Mouse (Mus musculus) hindbrain, embryonic 14.5 days (tissue): ENCODE results near the gene Prrg2. TPM values are rescaled to one million over a fixed set of nuclear protein-coding genes. Genes with fewer than 3 reads are reported as not detected.
A peak's percentile ranks its signal among the peaks of the same experiment; 100 is the strongest.
"Not testable (repeated sequence)": the region's sequence is repeated elsewhere in the genome, so short reads cannot be mapped to it uniquely, and the experiment has no call there.

Experiments used
- ATAC-seq: fragments of 200-750 bp; cut with Nextera tagmentation; 2 replicates; pipeline ENCODE4 v1.8.0; 2017; ENCODE audit warnings: moderate number of reproducible peaks, mild to moderate bottlenecking, moderate TSS enrichment, moderate library complexity; ENCODE audit not compliant: low FRiP score
- DNase-seq: peaks from one replicate; pipeline ENCODE4 v3.0.0-alpha.2; 2015; ENCODE audit warnings: low spot score
- H3K27ac ChIP-seq: fragments of 300-500 bp; sonication (generic); 2 replicates; pipeline ENCODE4 v1.5.1; 2014; ENCODE audit warnings: mild to moderate bottlenecking, moderate library complexity
- H3K27me3 ChIP-seq: fragments of 300-500 bp; sonication (generic); 2 replicates; pipeline ENCODE4 v1.6.1; 2014; ENCODE audit warnings: mild to moderate bottlenecking, low read length, mixed read lengths; ENCODE audit not compliant: control insufficient read depth, insufficient read depth
- H3K36me3 ChIP-seq: fragments of 300-500 bp; sonication (generic); replicated peaks from 2 replicates; pipeline ENCODE4 v1.6.1; 2014; ENCODE audit not compliant: control insufficient read depth, insufficient read depth
- H3K4me1 ChIP-seq: fragments of 300-500 bp; sonication (generic); replicated peaks from 2 replicates; pipeline ENCODE4 v1.6.1; 2014; ENCODE audit warnings: antibody characterized with exemption, low read length, mixed read lengths; ENCODE audit not compliant: control insufficient read depth, insufficient read depth
- H3K4me2 ChIP-seq: fragments of 300-500 bp; sonication (generic); replicated peaks from 2 replicates; pipeline ENCODE4 v1.6.1; 2014; ENCODE audit warnings: mild to moderate bottlenecking, moderate library complexity
- H3K4me3 ChIP-seq: fragments of 300-500 bp; sonication (generic); replicated peaks from 2 replicates; pipeline ENCODE4 v1.5.1; 2014; ENCODE audit warnings: mild to moderate bottlenecking, low read length
- H3K9ac ChIP-seq: fragments of 300-500 bp; sonication (generic); 2 replicates; pipeline ENCODE4 v1.6.1; 2014
- H3K9me3 ChIP-seq: fragments of 300-500 bp; sonication (generic); 2 replicates; pipeline ENCODE4 v1.6.1; 2016; ENCODE audit warnings: low read length; ENCODE audit not compliant: control insufficient read depth
- WGBS: fragments of 180-500 bp; shearing (Covaris S2); extraction: QIAGEN DNeasy Blood & Tissue Kit; methylation state at CpG from one replicate; pipeline ENCODE4 v1.1.7; 2014; 5-methylcytosine and 5-hydroxymethylcytosine counted together
- polyA plus RNA-seq: library from polyadenylated mRNA; unstranded; fragments of >200 nt; fragmentation: Nextera tagmentation; extraction: Ambion mirVana; gene quantifications from 2 replicates; pipeline ENCODE4 v1.2.1, GENCODE M21; 2014

The Prrg2 gene
- polyA plus RNA-seq, 1 experiment from 2014 or later = 12.8 TPM

DNA sequence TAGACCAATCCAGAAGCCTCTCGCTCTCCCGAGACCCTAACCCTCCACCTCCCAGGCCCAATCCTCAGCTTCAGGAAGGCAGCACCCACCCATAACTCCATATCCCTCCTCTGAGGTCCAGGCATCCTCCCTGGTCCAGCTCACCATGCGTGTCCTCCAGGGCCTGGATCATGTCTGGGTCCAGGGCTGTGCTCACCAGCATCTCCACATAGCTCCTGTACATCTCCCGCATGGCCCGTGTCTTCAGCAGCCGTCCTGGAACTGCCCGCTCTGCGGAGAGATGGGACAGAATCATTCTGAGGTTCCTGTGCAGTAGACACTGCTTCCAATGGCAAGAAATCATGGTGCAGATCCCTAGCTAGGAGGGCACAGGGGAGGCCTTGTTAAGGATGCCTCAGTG, 31.6 kb downstream of the Prrg2 start:
- H3K27me3 ChIP-seq = no peaks in the 10 kb centered on the region
- no peak overlapping the region for H3K4me2 ChIP-seq
- 96% methylated on average over 8 of the region's 8 CpGs for WGBS
- H3K4me3 ChIP-seq = no peak overlapping the region
- ATAC-seq = no peak
- no peaks in the 10 kb centered on the region for H3K4me1 ChIP-seq
- no peaks in the 10 kb centered on the region for H3K9me3 ChIP-seq
- H3K27ac ChIP-seq = no peak overlapping the region
- H3K9ac ChIP-seq = no peak overlapping the region
- no peak for DNase-seq
- peaks cover 88% of the 10 kb centered on the region for H3K36me3 ChIP-seq

DNA sequence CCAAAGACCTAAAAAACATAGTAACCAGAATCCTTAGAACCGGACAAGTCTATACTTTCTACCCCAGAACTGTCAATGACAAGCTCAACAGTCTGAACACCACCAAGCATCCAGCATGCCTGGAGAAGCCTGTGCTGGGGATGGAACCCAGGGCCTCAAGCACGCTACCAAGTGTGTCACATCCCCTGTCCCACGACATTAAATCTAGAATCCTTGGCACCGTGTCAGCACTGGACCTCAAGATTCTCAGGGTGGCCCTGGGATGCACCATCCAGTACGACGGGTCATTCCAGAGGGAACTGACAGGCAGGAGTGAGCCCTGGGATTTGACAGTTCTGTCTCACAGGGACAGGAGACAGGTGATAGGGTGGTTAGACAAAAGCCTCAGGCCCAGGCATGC, 32.5 kb downstream of the Prrg2 start:
- no peaks in the 10 kb centered on the region for H3K9me3 ChIP-seq
- DNase-seq = no peak
- H3K4me2 ChIP-seq = no peak overlapping the region
- no peak overlapping the region for H3K9ac ChIP-seq
- H3K27me3 ChIP-seq = no peaks in the 10 kb centered on the region
- no peaks in the 10 kb centered on the region for H3K4me1 ChIP-seq
- WGBS = 93% methylated on average over 6 of the region's 6 CpGs
- H3K27ac ChIP-seq = no peak overlapping the region
- H3K36me3 ChIP-seq = peaks cover 79% of the 10 kb centered on the region
- no peak for ATAC-seq
- no peak overlapping the region for H3K4me3 ChIP-seq

DNA sequence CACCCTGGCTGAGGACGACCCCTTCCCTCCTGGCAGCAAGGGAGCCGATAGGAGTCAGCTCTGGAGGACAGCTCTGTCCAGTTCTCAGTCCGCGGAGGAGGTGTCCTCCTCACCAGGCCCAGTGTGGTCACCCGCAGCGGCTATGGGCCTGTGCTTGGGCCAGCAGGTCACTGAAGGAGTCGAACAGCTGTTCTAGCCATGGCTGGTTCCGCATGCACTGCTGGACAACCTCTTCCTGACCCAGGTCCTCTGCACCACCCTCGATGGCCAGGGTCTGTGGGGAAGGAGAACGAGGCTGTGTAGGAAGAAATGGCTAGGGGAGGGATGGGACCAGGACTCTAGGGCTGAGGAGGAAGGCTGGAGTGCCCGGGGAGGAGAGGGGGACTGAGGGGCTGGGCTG, 34.1 kb downstream of the Prrg2 start:
- Histone ChIP-seq H3K9ac (no peak overlapping the region), H3K27ac (no peak overlapping the region), H3K4me3 (no peak overlapping the region), H3K36me3 (peaks cover 63% of the 10 kb centered on the region), H3K27me3 (no peaks in the 10 kb centered on the region), H3K4me2 (no peak overlapping the region), H3K4me1 (no peaks in the 10 kb centered on the region), H3K9me3 (no peaks in the 10 kb centered on the region)
- DNase-seq (no peak), ATAC-seq (no peak; the same call in 1 of the 2 replicates)
- 98% methylated on average over 11 of the region's 11 CpGs for WGBS

DNA sequence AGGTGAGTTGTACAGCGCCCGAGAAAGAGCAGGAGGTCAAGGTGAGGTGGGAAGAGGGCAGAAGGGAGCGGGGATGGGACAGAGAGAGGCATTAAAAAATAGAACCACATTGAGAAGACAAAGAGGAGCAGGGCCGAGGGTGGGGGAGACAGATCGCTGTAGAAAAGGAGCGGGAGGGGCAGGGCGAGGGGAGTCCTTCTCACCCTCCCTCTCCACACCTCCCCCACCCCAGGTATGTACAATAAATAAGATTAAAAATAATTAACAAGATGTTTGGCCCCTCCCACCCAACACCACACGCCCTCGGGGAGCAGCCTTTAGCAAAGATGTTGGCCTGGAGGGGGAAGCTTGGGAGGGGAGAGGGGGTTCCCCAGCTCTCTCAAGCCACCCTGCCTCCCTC, 34.7 kb downstream of the Prrg2 start:
- H3K36me3 ChIP-seq = peaks cover 57% of the 10 kb centered on the region
- WGBS = 93% methylated on average over 9 of the region's 9 CpGs
- no peak overlapping the region for H3K4me2 ChIP-seq
- H3K27ac ChIP-seq = no peak overlapping the region
- no peak for ATAC-seq
- H3K27me3 ChIP-seq = no peaks in the 10 kb centered on the region
- no peak overlapping the region for H3K9ac ChIP-seq
- H3K4me3 ChIP-seq = no peak overlapping the region
- H3K9me3 ChIP-seq = no peaks in the 10 kb centered on the region
- DNase-seq = no peak
- H3K4me1 ChIP-seq = no peaks in the 10 kb centered on the region

DNA sequence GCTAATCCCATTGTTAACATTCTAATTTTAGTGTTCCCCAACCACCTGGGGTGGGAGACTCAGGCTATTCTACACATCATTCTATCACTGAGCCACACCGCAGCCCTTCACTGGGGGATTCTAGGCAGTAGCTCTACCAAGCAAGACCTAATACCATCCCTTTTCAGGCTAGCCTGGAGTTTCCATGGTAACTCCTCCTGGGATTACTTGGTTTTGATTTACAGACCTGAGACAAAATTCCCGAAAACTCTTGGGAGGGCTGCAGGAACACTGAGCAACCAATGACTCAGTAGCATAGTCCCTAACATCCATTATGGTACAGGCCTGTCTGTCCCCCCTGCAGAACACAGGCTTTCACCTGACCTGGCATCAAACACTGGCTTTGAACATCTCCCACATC, 36.2 kb downstream of the Prrg2 start:
- WGBS = 52% methylated on average over 2 of the region's 2 CpGs
- DNase-seq (no peak), ATAC-seq (0 out of 2 replicates have a peak, but pooled peaks have one; percentile 31)
- Histone ChIP-seq H3K27ac (peak overlapping the region; percentile 57; the same call in 1 of the 2 replicates), H3K4me1 (no peaks in the 10 kb centered on the region), H3K9me3 (no peaks in the 10 kb centered on the region), H3K27me3 (no peaks in the 10 kb centered on the region), H3K36me3 (peaks cover 42% of the 10 kb centered on the region), H3K4me3 (no peak overlapping the region), H3K9ac (no peak overlapping the region), H3K4me2 (no peak overlapping the region)

DNA sequence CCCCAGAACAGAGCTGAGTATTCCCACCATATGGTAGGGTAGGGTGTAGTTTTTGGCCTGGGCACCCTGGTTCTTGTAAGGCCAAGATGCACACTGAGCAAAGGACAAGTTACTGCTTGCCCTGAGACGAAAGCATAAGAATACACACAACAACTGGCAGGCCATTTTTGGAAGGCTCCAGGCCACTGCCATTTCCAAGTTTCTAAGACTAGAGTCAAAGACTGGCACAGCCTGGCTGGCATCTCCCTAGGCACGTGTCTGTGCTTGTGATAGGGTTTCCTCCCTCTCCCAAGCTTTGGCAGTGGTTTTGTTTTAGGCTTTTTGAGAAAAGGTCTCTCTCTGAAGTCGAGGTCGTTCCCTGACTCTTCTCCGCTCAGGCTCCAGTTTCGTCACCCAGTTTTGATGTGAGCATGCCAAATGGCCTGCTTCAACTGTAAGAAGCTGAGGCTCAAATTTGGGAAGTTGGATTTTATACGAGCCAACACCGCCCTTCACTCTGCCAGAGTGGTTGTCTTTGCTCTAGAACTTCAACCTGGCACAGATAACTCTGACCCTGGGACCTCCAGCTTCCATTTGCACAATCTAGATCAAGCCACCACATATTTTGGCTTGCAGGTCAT, 36.8 kb downstream of the Prrg2 start:
- no peak overlapping the region for H3K9ac ChIP-seq
- H3K36me3 ChIP-seq = peaks cover 36% of the 10 kb centered on the region
- no peaks in the 10 kb centered on the region for H3K4me1 ChIP-seq
- H3K27me3 ChIP-seq = no peaks in the 10 kb centered on the region
- no peak overlapping the region for H3K4me3 ChIP-seq
- DNase-seq = no peak
- peak overlapping the region; percentile 57; the same call in 1 of the 2 replicates for H3K27ac ChIP-seq
- no peaks in the 10 kb centered on the region for H3K9me3 ChIP-seq
- no peak overlapping the region for H3K4me2 ChIP-seq
- no peak for ATAC-seq
- 84% methylated on average over 8 of the region's 8 CpGs for WGBS

DNA sequence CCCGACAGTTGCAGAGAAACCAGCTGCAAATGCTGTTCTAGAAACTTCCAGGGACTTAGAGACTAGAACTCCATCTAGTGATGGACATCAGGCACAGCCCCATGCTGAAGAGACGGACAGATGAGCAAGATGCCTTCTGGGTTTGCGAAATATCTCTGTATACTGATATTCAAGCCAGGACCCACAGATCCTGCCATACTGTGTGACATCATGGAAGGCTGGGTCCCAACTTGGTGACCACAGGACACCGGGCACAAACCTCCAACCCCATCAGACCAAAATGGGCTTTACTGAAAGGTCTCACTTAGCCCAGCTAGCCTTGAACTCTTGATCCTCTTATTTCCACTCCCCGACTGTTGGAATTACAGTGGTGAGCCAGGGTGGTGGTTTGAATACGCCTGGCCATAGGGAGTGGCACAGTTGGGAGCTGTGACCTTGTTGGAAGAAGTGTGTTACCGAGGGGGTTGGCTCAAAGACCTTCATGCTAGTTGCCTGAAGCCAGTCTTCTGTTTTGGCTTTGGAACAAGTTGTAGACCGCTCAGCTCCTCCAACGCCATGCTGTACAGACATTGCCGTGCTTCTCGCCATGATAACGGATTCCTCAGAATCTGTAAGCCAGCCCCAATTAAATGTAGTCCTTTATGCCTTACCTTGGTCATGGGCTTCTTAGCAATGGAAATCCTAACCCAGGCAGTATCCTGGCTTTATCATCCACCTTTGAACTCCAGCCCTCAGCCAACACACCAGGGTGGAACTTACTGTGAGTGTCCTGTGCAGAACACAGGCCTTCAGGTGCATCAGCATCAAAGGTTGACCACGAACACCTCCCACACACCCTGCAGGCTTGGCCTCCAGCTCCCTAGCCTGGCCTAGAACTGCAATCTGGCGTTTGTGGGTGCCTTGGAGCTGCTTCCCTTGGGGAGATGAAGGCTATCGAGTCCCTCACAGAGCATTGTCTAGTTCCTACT, 37.9 kb downstream of the Prrg2 start:
- ATAC-seq = no peak
- no peak overlapping the region for H3K27ac ChIP-seq
- H3K9ac ChIP-seq = no peak overlapping the region
- H3K4me3 ChIP-seq = no peak overlapping the region
- WGBS = 91% methylated on average over 15 of the region's 15 CpGs
- H3K4me1 ChIP-seq = no peaks in the 10 kb centered on the region
- no peak overlapping the region for H3K4me2 ChIP-seq
- H3K36me3 ChIP-seq = peaks cover 25% of the 10 kb centered on the region
- no peaks in the 10 kb centered on the region for H3K9me3 ChIP-seq
- no peak for DNase-seq
- no peaks in the 10 kb centered on the region for H3K27me3 ChIP-seq

DNA sequence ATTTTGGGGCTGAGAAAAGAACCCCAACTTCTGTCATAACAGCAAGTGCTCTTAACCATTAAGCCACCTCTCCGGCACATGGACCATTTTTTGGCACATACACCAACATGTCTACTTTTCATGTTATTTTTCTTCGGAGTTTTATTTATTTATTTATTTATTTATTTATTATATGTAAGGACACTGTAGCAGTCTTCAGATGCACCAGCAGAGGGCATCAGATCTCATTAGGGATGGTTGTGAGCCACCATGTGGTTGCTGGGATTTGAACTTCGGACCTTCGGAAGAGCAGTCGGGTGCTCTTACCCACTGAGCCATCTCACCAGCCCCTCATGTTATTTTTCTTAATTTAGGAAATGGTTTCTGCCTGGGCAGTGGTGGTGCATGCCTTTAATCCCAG, 38.8 kb downstream of the Prrg2 start:
- not testable (repeated sequence) for H3K4me2 ChIP-seq, H3K27ac ChIP-seq, H3K27me3 ChIP-seq, H3K9me3 ChIP-seq, DNase-seq, H3K4me1 ChIP-seq, H3K9ac ChIP-seq, ATAC-seq, H3K4me3 ChIP-seq
- H3K36me3 ChIP-seq = peaks cover 16% of the 10 kb centered on the region
- 74% methylated on average over 5 of the region's 5 CpGs for WGBS

DNA sequence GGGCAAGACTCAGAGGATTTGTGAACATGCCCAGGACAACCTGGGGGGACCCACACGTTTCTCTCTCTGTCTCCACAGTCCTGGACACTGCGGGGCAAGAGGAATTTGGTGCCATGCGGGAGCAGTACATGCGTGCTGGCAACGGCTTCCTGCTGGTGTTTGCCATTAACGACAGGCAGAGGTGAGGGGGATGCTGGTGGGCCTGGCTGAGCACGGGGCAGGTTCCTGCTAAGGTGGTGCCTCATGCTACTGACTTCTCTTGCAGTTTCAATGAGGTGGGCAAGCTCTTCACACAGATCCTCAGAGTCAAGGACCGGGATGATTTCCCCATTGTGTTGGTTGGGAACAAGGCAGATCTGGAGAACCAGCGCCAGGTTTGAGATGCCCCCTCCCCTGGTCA, 42.3 kb downstream of the Prrg2 start:
- Histone ChIP-seq H3K27ac (no peak overlapping the region), H3K4me2 (no peak overlapping the region), H3K4me3 (no peak overlapping the region), H3K36me3 (no peaks in the 10 kb centered on the region), H3K4me1 (peaks cover 10% of the 10 kb centered on the region), H3K9ac (no peak overlapping the region), H3K9me3 (no peaks in the 10 kb centered on the region), H3K27me3 (no peaks in the 10 kb centered on the region)
- 82% methylated on average over 9 of the region's 9 CpGs for WGBS
- ATAC-seq (no peak), DNase-seq (no peak)
